Mouse (Mus musculus): ENCODE data around the gene Ebf3.

The Ebf3 gene

DNA sequence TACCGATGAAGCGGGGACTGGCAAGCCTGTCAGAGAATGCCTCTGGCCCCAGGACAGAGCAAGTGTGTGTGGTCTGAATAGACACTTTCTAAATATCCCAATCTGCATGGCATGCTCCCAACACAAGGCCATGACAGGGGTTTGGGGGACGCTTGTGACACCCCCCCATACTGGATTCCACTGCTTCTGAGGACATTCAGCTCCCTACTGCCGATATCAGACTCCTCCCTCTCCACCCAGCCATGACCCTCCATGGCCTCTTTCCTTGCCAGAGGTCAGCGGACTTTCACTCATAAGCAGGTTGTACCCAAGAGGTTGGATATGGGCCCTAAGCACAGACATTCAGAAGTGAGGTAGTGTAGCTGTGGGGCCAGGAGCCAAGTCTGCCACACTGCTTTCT lies 36.5 kb downstream of the Ebf3 start:
- no peak for DNase-seq

GRCm38 (mm10) chr7:137272252-137272651 lies 42.0 kb downstream of the Ebf3 start:
- no peak for DNase-seq

DNA sequence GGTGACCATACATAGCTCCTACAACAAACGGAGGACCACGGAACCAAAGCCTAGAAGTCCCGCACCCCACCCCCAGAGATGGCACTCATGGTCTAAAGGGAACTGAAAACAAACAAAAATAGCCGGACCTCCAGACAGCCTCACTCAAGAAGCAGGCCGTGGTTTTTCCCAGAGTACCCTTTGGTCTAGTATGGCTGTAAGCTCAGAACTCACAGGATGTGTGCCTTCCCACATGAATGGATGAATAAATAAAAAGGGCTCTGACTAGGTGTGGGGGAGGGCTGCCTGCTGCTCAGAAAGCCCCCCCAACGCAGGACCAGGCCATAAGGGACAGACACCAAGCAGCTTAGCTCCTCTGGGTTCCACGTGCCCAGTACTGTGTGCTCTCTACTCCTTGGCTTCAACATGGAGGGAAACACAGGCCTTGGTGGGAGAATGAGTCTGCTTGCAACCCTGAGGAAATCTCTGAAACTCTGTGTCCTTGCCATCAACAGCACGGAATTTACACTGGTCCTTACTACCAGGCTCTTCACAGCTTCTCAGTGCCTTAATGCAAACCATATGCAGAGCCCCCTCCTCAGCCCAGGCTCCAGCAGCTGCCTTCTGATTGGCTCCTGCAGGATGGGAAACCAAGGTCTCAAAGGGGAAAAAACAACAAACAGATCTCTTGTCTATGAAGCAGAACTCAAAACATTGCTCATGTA lies 45.6 kb downstream of the Ebf3 start:
- no peak for DNase-seq

DNA sequence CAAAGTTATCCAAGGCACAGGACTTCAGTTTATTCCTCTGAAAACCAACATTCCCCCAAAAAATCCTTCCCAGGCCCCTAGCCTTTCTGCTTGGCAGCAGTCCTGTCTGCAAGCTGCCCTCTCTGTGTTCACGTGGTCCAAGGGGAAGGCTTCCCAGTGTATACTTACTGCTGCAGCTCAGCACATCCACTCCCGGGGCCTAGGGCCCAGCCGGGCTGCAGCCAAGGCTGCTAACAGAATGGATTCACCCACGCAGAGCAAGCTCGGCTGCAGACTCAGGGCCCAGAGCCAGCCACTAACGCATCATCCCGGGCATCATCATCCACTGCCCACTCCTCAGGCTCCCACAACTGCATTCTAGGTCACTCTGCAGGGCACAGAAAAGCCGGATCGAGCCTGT lies 46.8 kb downstream of the Ebf3 start:
- peak; percentile 22 for DNase-seq

- DNase-seq, result no peak
Measured at GRCm38 (mm10) chr7:137266575-137266974, 47.7 kb downstream of the Ebf3 start.

- no peak for DNase-seq
Measured at GRCm38 (mm10) chr7:137262330-137262729, 51.9 kb downstream of the Ebf3 start.

GRCm38 (mm10) chr7:137246213-137246872 lies 67.9 kb downstream of the Ebf3 start:
- peak; percentile 76 for DNase-seq

GRCm38 (mm10) chr7:137244839-137245238 lies 69.4 kb downstream of the Ebf3 start:
- DNase-seq, result no peak

DNA sequence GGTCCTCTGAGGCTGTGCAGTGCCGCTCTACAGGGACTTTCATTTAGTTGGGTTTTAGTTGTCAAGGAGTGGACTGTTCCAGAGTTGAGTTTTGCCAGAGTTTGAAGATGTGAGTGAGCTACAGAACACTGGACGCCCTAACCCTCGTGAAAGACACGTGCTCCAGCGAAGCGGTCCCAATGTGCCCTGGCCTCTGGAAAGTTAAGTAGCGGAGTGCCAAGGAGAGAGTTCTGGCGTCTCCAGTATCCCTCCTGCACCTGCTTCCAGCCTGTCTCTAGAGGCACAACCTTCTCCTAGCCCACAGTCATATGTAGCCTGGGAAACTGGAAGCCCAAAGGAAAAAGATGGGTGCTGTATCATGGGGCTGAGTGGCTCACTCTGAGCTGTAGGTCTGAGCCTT lies 73.8 kb downstream of the Ebf3 start:
- DNase-seq, result no peak

GRCm38 (mm10) chr7:137239542-137240133 lies 74.6 kb downstream of the Ebf3 start:
- no peak for DNase-seq

DNA sequence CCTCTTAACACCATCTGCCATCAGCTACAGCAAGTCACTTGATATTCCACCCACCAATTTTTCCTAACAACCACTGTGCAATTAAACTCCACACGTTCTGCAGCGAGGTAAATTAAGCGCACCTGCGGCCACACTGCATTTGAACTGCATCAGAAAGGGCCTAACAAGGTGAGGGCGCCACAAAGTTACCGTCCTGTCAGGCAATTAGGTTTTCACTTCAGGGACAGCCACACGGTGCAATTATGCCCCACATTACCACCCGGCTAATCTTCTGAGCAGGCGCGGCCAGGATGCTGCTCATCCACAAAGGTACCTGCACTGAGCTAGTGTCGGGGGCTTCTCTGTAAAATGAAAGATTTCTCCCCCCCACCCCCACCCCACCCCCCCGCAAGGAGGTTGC lies 76.8 kb downstream of the Ebf3 start:
- no peak for DNase-seq

DNA sequence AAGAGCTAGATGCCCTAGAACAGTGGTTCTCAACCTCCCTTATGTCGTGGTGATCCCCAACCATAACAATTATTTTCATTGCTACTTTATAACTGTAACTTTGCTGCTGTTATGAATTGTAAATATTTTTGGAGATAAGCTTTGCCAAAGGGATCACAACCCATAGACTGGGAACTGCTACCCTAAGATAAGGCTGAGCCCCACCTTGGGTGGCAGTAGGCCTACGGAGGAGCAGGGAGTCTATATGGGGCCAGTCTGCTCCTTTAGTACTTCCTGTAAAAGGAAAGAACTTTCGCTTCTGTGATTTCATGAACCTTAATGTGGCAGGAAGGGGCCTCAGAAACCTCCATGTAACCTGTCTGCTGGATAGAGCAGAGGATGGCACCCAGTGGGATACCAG lies 90.4 kb downstream of the Ebf3 start:
- no peak for DNase-seq

DNA sequence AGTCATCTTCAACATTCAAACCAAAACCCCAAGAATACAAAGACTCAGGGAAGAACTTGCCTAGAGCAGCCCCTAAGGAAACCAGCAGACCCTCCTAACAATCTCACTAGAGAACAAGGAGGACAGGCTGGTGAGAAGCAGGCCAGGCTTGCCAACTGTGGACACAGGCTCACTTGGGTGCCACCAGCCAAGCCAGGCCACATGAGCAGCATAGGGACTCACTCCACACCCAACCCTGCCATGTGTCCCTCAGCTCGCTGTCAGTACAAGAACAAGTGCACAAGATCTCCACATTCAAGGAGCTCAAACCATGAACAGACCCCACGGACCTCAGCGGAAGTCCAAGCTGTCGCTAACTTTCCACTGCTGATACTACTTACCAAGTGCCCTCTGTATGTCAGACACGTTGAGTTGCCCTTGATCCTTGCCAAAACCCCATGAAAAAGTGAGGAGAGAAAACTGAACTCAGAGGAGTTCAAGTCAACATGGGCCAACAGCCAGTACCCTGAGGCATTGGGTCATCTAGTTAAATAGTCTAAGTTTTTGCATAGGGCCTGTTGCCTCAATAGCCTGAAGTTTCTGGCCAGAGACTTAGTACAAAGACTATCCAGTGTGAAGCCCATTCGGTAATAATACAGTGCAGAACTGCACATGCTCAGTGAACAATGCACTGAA lies 91.3 kb downstream of the Ebf3 start:
- DNase-seq, result no peak

- DNase-seq, result peak; percentile 66
Measured at GRCm38 (mm10) chr7:137221599-137221998, 92.6 kb downstream of the Ebf3 start.

- no peak for DNase-seq
Measured at GRCm38 (mm10) chr7:137220436-137220835, 93.8 kb downstream of the Ebf3 start.

GRCm38 (mm10) chr7:137218706-137219105 lies 95.5 kb downstream of the Ebf3 start:
- no peak for DNase-seq

DNA sequence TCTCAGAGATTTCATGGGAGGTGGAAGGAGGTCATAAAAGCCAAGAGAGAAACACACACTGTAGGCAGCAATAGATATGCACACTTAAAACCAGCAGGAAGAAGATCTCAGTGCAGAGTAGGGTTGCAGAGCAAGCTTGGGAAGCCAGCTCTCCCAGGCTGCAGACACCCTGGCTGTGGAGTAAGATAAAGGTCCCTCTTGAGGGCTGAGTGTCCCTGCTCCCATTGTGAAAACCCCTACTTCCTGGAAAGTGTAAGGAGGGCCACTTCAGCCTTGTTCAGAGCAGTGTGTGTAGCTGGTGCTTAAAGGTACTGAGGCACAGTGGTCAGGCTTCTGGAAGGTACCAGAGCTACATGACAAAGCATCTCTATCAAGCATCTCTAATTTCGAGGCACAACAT lies 100.8 kb downstream of the Ebf3 start:
- no peak for DNase-seq

- DNase-seq, result no peak
Measured at GRCm38 (mm10) chr7:137211332-137211731, 102.9 kb downstream of the Ebf3 start.

- no peak for DNase-seq
Measured at GRCm38 (mm10) chr7:137209688-137210345, 104.4 kb downstream of the Ebf3 start.

DNA sequence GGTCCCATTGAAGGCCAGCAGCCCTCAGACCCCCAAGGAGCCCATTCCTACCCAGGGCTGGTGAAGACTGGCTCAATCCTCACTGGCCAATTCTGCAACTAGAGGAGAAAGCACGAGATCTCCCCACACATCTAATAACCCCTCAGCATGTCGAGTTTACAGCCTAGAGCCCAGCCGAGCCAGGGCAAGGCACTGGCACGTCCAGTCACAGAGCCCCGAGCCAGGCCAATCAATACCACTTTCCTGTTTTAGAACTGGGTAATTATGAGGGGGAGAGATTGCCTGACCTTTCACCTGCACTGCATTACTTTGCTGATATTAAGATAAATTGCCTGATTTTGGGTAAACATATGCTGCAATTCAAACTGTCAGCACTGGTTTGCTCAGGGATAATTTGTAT lies 105.7 kb downstream of the Ebf3 start:
- DNase-seq, result no peak

DNA sequence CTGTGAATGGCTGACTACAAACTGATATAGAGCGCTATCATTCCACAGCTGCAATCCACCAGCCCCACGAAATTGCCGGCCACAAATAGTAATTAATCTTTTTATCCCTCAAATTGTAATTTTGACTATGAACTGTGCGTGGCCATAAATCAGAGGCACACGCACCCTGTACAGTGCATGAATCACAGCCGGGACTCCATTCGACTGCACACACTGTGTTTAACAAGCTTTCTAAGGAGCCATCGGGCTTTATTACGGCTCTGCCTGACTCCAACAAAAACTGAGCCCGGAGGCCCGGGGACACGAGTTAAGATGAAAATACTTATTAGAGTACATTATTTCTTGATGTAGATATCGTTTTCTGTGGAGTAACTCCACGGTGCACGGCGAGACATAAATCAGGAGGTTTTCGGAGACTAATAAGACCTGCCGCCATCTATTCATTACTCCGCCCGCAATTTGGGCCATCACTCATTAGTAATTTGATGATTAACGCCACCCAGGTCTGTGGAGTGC lies 107.4 kb downstream of the Ebf3 start:
- no peak for DNase-seq

- DNase-seq, result no peak
Measured at GRCm38 (mm10) chr7:137199533-137199932, 114.7 kb downstream of the Ebf3 start.

GRCm38 (mm10) chr7:137198921-137199320 lies 115.3 kb downstream of the Ebf3 start:
- DNase-seq, result no peak
